Mouse (Mus musculus) CH12.LX (cell line): ENCODE measurements around the gene Zfp955b. TPM values are rescaled to one million over a fixed set of nuclear protein-coding genes. Genes with fewer than 3 reads are reported as not detected.
"Not testable (repeated sequence)": the region's sequence is repeated elsewhere in the genome, so short reads cannot be mapped to it uniquely, and the experiment has no call there.

Experiments
- DNase-seq: peaks from one replicate; pipeline ENCODE4 v3.0.0-alpha.2; 2013; ENCODE audit errors: extremely low read depth
- H3K27ac ChIP-seq: 2 replicates; pipeline ENCODE4 v1.5.1; 2012; ENCODE audit warnings: low read depth, mild to moderate bottlenecking, control low read depth, moderate library complexity; ENCODE audit not compliant: insufficient read depth
- H3K27me3 ChIP-seq: replicated peaks from 2 replicates; pipeline ENCODE3; 2012; ENCODE audit warnings: inconsistent platforms
- H3K36me3 ChIP-seq, 2 experiments: replicated peaks in 1 of 2; 2 replicates each; pipeline versions ENCODE3 to v1.6.1; 2012; ENCODE audit warnings: inconsistent platforms in 1 of 2, low read length in 1 of 2, mild to moderate bottlenecking in 1 of 2, mixed read lengths in 1 of 2, moderate library complexity in 1 of 2; ENCODE audit not compliant: control insufficient read depth in 1 of 2, insufficient read depth in 1 of 2
- H3K4me1 ChIP-seq, 2 experiments: 2 replicates each; pipeline ENCODE4 v1.6.1; 2012; ENCODE audit warnings: inconsistent platforms in 1 of 2, moderate library complexity in 1 of 2; ENCODE audit not compliant: insufficient read depth in 2 of 2, control insufficient read depth in 1 of 2
- H3K4me2 ChIP-seq: 2 replicates; pipeline ENCODE4 v1.6.1; 2012; ENCODE audit warnings: low read depth, mild to moderate bottlenecking, control low read depth; ENCODE audit not compliant: poor library complexity, insufficient read depth, severe bottlenecking
- H3K4me3 ChIP-seq, 3 experiments: fragments of 150-350 bp in 1 of 3; sonication (generic) in 1 of 3; replicated peaks in 1 of 3; 2 replicates each; pipeline versions ENCODE3 to v1.5.1; 2011 to 2012; ENCODE audit warnings: low read depth in 2 of 3, low read length in 2 of 3, mild to moderate bottlenecking in 2 of 3, moderate library complexity in 2 of 3, control low read depth in 1 of 3, improper control_type of control experiment in 1 of 3, inconsistent platforms in 1 of 3, mixed read lengths in 1 of 3; ENCODE audit not compliant: poor library complexity in 1 of 3
- H3K79me2 ChIP-seq: replicated peaks from 2 replicates; pipeline ENCODE4 v1.6.1; 2012; ENCODE audit warnings: mild to moderate bottlenecking, moderate library complexity; ENCODE audit not compliant: control insufficient read depth, poor library complexity, insufficient read depth, severe bottlenecking; ENCODE audit errors: extremely low read depth
- H3K9ac ChIP-seq: 2 replicates; pipeline ENCODE4 v1.6.1; 2012; ENCODE audit warnings: low read depth, mild to moderate bottlenecking, control low read depth, moderate library complexity; ENCODE audit not compliant: insufficient read depth
- H3K9me3 ChIP-seq: replicated peaks from 2 replicates; pipeline ENCODE3; 2012; ENCODE audit warnings: low read length, inconsistent platforms, mixed read lengths
- CHD1 ChIP-seq: IDR thresholded peaks from 2 replicates; pipeline ENCODE4 v1.6.1; 2012; ENCODE audit warnings: low read depth, low read length, improper control_type of control experiment, inconsistent platforms
- CHD2 ChIP-seq: IDR thresholded peaks from 2 replicates; pipeline ENCODE4 v1.6.1; 2011; ENCODE audit warnings: low read length, improper control_type of control experiment
- CTCF ChIP-seq, 2 experiments: IDR thresholded peaks in 1 of 2; conservative IDR thresholded peaks in 1 of 2; 2 replicates each; pipeline ENCODE4 v1.5.1; 2011 to 2012; ENCODE audit warnings: low read depth in 2 of 2, low read length in 2 of 2, improper control_type of control experiment in 1 of 2, inconsistent platforms in 1 of 2, mild to moderate bottlenecking in 1 of 2, moderate library complexity in 1 of 2
- ELF1 ChIP-seq: IDR thresholded peaks from 2 replicates; pipeline ENCODE4 v1.6.1; 2014; ENCODE audit warnings: low read depth, mild to moderate bottlenecking, inconsistent platforms, low read length, improper control_type of control experiment
- JUND ChIP-seq: conservative IDR thresholded peaks from 2 replicates; pipeline ENCODE4 v1.6.1; 2011; ENCODE audit warnings: low read depth, low read length, improper control_type of control experiment
- KAT2A ChIP-seq: IDR thresholded peaks from 2 replicates; pipeline ENCODE4 v1.6.1; 2012; ENCODE audit warnings: low read length, improper control_type of control experiment, inconsistent platforms; ENCODE audit not compliant: insufficient replicate concordance
- MAFK ChIP-seq: IDR thresholded peaks from 2 replicates; pipeline ENCODE4 v1.6.1; 2011; ENCODE audit warnings: low read length, improper control_type of control experiment; ENCODE audit not compliant: insufficient replicate concordance
- NELFE ChIP-seq: IDR thresholded peaks from 2 replicates; pipeline ENCODE4 v1.6.1; 2011; ENCODE audit warnings: low read depth, low read length, improper control_type of control experiment
- SMC3 ChIP-seq: IDR thresholded peaks from 2 replicates; pipeline ENCODE4 v1.6.1; 2011; ENCODE audit warnings: low read depth, low read length, improper control_type of control experiment
- TBP ChIP-seq: conservative IDR thresholded peaks from 2 replicates; pipeline ENCODE4 v1.6.1; 2011; ENCODE audit warnings: low read depth, low read length, improper control_type of control experiment
- TCF12 ChIP-seq: IDR thresholded peaks from 2 replicates; pipeline ENCODE4 v1.6.1; 2014; ENCODE audit warnings: low read depth, mild to moderate bottlenecking, inconsistent platforms, low read length, improper control_type of control experiment
- UBTF ChIP-seq: IDR thresholded peaks from 2 replicates; pipeline ENCODE4 v1.6.1; 2012; ENCODE audit warnings: low read depth, mild to moderate bottlenecking, inconsistent platforms, low read length, improper control_type of control experiment, moderate library complexity
- USF1 ChIP-seq: IDR thresholded peaks from 2 replicates; pipeline ENCODE4 v1.6.1; 2014; ENCODE audit warnings: low read depth, mild to moderate bottlenecking, inconsistent platforms, low read length, improper control_type of control experiment
- ZKSCAN1 ChIP-seq: IDR thresholded peaks from 2 replicates; pipeline ENCODE4 v1.6.1; 2012; ENCODE audit warnings: low read depth, inconsistent platforms, low read length, improper control_type of control experiment, borderline replicate concordance
- ZMIZ1 ChIP-seq: IDR thresholded peaks from 2 replicates; pipeline ENCODE4 v1.6.1; 2012; ENCODE audit warnings: low read depth, mild to moderate bottlenecking, inconsistent platforms, low read length, improper control_type of control experiment
- ZNF384 ChIP-seq: IDR thresholded peaks from 2 replicates; pipeline ENCODE4 v1.6.1; 2012; ENCODE audit warnings: low read depth, low read length, improper control_type of control experiment, inconsistent platforms
- dilution Hi-C: fragments of 300-500 bp; cut with MboI; formaldehyde crosslinking; loops from 2 replicates; pipeline ENCODE4 v1.14.3; 2020; ENCODE audit warnings: low sequenced_read_pairs; ENCODE audit not compliant: extremely low pct_unique_long_range_greater_than_20kb, extremely low pct_ligation_motif_present
- in situ Hi-C: fragments of 300-500 bp; cut with MboI; formaldehyde crosslinking; loops from 3 replicates; pipeline ENCODE4 v1.14.3; 2019; ENCODE audit warnings: low sequenced_read_pairs, low pct_ligation_motif_present, low pct_unique_long_range_greater_than_20kb, mixed read lengths
- polyA plus RNA-seq: library from polyadenylated mRNA; unstranded; fragments of >175 nt; gene quantifications from 2 replicates; pipeline ENCODE4 v1.2.1, GENCODE M21; 2012; ENCODE audit warnings: low read depth; ENCODE audit not compliant: insufficient read length
- total RNA-seq, 2 experiments: library from RNA; depleted of rRNA; stranded (reverse); fragments of 300-350 nt in 1 of 2; fragments of >200 nt in 1 of 2; gene quantifications; 2 replicates each; pipeline ENCODE4 v1.2.3; 2012 to 2014

Zfp955b gene
- 3.8 and 4.8 TPM in 2 replicates for total RNA-seq (2012; rRNA removed)
- 8.4 and 11.0 TPM in 2 replicates for total RNA-seq (2014; rRNA removed)
- polyA plus RNA-seq, result 17.8 and 25.7 TPM in 2 replicates

DNA sequence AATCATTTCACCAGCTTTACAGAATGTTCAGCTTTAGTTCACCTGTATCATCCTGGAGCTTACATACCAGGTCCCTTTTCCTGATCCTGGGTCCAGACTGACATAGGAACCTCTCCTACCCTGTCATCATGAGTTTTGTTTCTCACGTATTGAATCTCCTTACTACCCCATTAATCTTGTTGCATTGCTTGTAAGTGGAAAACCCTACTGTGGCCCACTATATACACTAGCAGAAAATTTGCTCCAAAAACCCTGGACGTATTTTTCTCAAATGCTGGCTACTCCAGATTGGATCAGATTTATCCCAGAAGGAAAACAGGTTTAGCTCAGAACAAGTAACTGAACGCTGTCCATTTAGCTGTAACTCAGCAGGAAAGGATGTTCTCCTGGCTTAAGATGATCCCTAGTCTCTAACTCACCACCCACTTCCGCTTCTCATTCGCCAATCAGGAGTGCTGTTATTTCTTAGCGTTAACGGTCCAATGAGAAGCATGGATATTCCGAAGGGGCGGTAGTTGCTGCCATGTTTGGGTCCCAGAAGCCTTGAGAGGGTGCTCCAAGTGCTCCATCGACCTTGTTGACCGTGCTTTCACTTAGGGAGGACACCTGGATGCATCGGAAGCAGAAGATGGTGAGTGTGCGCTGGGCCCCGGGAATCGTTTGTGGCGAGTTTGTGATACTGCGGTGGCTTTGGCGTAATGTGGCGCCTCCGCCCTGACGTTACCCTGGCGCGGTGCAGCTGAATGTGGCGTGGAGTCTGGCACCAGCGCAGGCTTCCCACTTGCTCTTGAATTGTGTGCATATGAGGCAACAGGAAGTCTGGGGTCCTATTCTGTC is at the start of gene Zfp955b:
Gene Zfp955b (plus strand): TSS at position 506 of the 837 bp plus-strand sequence.
- Histone ChIP-seq H3K4me2 (peak within 1 kb of the TSS; percentile 71; the same call in 1 of the 2 replicates), H3K4me3 (peak within 1 kb of the TSS in 1 of 3 experiments; percentile 45)
- H3K79me2 ChIP-seq, in situ Hi-C loops, H3K27me3 ChIP-seq, H3K9ac ChIP-seq, H3K4me1 ChIP-seq, dilution Hi-C loops, DNase-seq, H3K36me3 ChIP-seq, H3K9me3 ChIP-seq, H3K27ac ChIP-seq: not testable (repeated sequence)

DNA sequence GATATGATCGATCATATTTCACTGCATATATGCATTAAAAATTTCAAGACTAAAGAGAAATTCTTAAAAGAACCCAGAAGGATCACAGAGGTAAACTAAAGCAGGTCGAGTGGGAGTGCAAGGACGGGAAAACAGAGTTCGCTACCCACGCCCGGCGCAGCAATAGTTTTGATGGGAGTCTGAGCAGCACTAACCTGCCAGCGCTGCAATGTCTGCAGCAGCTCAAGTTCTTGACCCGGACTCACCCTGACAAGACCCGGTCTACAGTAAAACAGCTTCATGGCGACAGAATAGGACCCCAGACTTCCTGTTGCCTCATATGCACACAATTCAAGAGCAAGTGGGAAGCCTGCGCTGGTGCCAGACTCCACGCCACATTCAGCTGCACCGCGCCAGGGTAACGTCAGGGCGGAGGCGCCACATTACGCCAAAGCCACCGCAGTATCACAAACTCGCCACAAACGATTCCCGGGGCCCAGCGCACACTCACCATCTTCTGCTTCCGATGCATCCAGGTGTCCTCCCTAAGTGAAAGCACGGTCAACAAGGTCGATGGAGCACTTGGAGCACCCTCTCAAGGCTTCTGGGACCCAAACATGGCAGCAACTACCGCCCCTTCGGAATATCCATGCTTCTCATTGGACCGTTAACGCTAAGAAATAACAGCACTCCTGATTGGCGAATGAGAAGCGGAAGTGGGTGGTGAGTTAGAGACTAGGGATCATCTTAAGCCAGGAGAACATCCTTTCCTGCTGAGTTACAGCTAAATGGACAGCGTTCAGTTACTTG is 34.6 kb upstream of the Zfp955b start, which contains the start of gene Zfp955a:
Gene Zfp955a (minus strand): TSS at position 616 of the 789 bp plus-strand sequence.
- H3K4me2 ChIP-seq, H3K36me3 ChIP-seq, H3K27ac ChIP-seq, H3K4me1 ChIP-seq, H3K79me2 ChIP-seq, H3K27me3 ChIP-seq, in situ Hi-C loops, H3K9ac ChIP-seq, DNase-seq, H3K4me3 ChIP-seq, dilution Hi-C loops, H3K9me3 ChIP-seq: not testable (repeated sequence)

DNA sequence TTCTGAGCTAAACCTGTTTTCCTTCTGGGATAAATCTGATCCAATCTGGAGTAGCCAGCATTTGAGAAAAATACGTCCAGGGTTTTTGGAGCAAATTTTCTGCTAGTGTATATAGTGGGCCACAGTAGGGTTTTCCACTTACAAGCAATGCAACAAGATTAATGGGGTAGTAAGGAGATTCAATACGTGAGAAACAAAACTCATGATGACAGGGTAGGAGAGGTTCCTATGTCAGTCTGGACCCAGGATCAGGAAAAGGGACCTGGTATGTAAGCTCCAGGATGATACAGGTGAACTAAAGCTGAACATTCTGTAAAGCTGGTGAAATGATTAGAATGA is 34.1 kb upstream of the Zfp955b start:
- H3K4me3 ChIP-seq, H3K4me1 ChIP-seq, in situ Hi-C loops, H3K27me3 ChIP-seq, dilution Hi-C loops, H3K79me2 ChIP-seq, H3K4me2 ChIP-seq, H3K9me3 ChIP-seq, H3K36me3 ChIP-seq, H3K27ac ChIP-seq, H3K9ac ChIP-seq, DNase-seq: not testable (repeated sequence)

DNA sequence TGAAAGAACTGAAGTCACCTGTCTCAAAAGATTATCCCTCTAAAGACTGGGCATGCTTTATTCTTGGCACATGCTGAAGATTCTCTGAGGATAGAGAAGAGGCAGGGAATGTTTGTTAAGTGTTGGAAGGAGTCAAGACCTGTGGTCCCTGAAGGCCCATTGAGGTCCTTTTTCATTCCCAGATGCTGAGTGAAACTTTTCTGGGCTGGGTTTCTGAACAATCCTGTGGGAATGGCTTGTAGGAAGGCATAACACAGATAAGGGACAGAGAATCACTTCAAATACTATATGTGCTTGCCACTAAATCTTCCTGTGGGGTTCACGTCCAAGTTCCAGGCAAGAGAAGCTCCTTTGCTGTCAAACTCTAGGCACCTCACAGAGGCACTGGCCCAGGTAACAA is 25.0 kb upstream of the Zfp955b start, which contains the start of gene Olfr63:
Gene Olfr63 (plus strand): TSS at position 301 of the 400 bp plus-strand sequence.
- Histone ChIP-seq H3K4me2 (no peak within 1 kb of the TSS), H3K4me1 (0 out of 4 replicates have a peak, but pooled peaks cover 0 to 3% of the 10 kb centered on the region in 2 experiments), H3K9ac (no peak within 1 kb of the TSS), H3K36me3 (no peaks in the 10 kb centered on the region), H3K9me3 (no peaks in the 10 kb centered on the region), H3K27me3 (peaks cover 6% of the 10 kb centered on the region), H3K4me3 (no peak within 1 kb of the TSS), H3K27ac (no peak within 1 kb of the TSS), H3K79me2 (no peaks in the 10 kb centered on the region)
- dilution Hi-C loops, result no loop called here
- DNase-seq, result no peak
- in situ Hi-C loops, result no loop called here
- no peak for TF ChIP-seq KAT2A
- no peak for TF ChIP-seq ZNF384
- no peak for TF ChIP-seq ELF1
- TF ChIP-seq CHD1, result no peak
- no peak for TF ChIP-seq TCF12
- TF ChIP-seq CTCF (conservative IDR thresholded peaks at IDR 0.05 in 1 of 2, IDR thresholded peaks at IDR 0.05 in 1 of 2; ENCODE audit: low read depth in 2 of 2, low read length in 2 of 2), result no peak
- TF ChIP-seq CHD2, result no peak
- no peak for TF ChIP-seq ZKSCAN1
- no peak for TF ChIP-seq USF1
- no peak for TF ChIP-seq MAFK
- no peak for TF ChIP-seq TBP
- TF ChIP-seq JUND, result no peak
- TF ChIP-seq NELFE, result no peak
- no peak for TF ChIP-seq ZMIZ1
- no peak for TF ChIP-seq UBTF
- no peak for TF ChIP-seq SMC3
